Mouse (Mus musculus) midbrain, embryonic 12.5 days (tissue): ENCODE measurements around the gene Zfp54. TPM values are rescaled to one million over a fixed set of nuclear protein-coding genes. Genes with fewer than 3 reads are reported as not detected.
"Not testable (repeated sequence)": the region's sequence is repeated elsewhere in the genome, so short reads cannot be mapped to it uniquely, and the experiment has no call there.

Experiments used
- ATAC-seq: fragments of 200-750 bp; cut with Nextera tagmentation; 2 replicates; pipeline ENCODE4 v1.8.0; 2017; ENCODE audit warnings: low read depth, moderate TSS enrichment, moderate library complexity; ENCODE audit not compliant: low FRiP score
- H3K27ac ChIP-seq: fragments of 300-500 bp; sonication (generic); replicated peaks from 2 replicates; pipeline ENCODE4 v1.5.1; 2016; ENCODE audit warnings: mild to moderate bottlenecking
- H3K27me3 ChIP-seq: fragments of 300-500 bp; sonication (generic); 2 replicates; pipeline ENCODE4 v1.6.1; 2016; ENCODE audit warnings: mild to moderate bottlenecking
- H3K36me3 ChIP-seq: fragments of 300-500 bp; sonication (generic); 2 replicates; pipeline ENCODE4 v1.6.1; 2016
- H3K4me1 ChIP-seq: fragments of 300-500 bp; sonication (generic); 2 replicates; pipeline ENCODE4 v1.6.1; 2016
- H3K4me2 ChIP-seq: fragments of 300-500 bp; sonication (generic); replicated peaks from 2 replicates; pipeline ENCODE4 v1.6.1; 2016; ENCODE audit warnings: mild to moderate bottlenecking, moderate library complexity
- H3K4me3 ChIP-seq: fragments of 300-500 bp; sonication (generic); 2 replicates; pipeline ENCODE4 v1.5.1; 2016; ENCODE audit warnings: mild to moderate bottlenecking
- H3K9ac ChIP-seq: fragments of 300-500 bp; sonication (generic); replicated peaks from 2 replicates; pipeline ENCODE4 v1.6.1; 2016; ENCODE audit warnings: mild to moderate bottlenecking, moderate library complexity
- H3K9me3 ChIP-seq: fragments of 300-500 bp; sonication (generic); 2 replicates; pipeline ENCODE4 v1.6.1; 2016; ENCODE audit warnings: mild to moderate bottlenecking
- whole genome bisulfite sequencing: fragments of 180-500 bp; shearing (Covaris S2); methylation state at CpG from one replicate; pipeline ENCODE4 v1.1.7; 2016; 5-methylcytosine and 5-hydroxymethylcytosine counted together
- polyA plus RNA-seq: library from polyadenylated mRNA; unstranded; fragments of >200 nt; fragmentation: Nextera tagmentation; extraction: Ambion mirVana; gene quantifications from 2 replicates; pipeline ENCODE4 v1.2.1, GENCODE M21; 2016

Zfp54 gene
- polyA plus RNA-seq, 1 experiment from 2014 or later, result 2.8 TPM

DNA sequence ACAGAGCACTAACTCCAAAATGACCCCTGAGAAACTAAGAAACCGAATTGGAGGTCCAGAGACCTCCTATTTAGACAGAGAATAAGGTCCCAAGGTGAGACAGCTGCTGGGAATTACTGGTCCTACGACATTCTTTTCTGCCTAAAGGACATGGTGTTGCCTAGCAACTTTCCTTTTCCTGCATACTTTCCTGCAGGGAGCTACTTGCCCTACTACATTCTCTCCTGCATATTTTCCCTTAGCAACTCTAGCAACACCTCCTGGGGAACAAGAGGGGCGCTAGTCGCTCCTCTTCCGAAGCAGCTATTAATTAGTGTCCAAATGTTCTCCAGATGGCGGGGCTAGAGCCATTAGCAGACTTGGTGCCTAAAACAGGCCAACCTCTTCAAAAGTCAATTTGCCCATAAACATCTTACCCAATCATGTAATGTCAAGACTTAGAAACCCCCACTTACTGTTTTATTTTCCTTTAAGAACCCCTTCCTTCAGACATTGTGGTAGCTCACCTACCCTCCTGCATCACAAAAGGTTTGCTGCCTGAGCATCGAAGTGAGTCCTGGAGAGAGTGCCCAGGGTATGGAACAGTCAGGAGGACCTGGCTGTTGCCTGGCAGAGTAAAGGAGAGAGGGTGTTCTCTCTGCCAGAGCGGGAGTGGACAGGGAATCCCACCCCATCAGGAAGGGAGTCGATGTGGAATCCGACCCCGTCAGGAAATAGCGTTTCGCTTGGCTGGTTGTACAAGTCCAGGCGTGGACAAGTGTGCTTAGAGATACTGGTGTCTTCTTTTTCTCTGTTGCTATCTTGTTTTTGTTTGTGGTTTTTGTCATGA is 50.5 kb downstream of the Zfp54 start:
- H3K27ac ChIP-seq, result no peak overlapping the region
- no peak for ATAC-seq

DNA sequence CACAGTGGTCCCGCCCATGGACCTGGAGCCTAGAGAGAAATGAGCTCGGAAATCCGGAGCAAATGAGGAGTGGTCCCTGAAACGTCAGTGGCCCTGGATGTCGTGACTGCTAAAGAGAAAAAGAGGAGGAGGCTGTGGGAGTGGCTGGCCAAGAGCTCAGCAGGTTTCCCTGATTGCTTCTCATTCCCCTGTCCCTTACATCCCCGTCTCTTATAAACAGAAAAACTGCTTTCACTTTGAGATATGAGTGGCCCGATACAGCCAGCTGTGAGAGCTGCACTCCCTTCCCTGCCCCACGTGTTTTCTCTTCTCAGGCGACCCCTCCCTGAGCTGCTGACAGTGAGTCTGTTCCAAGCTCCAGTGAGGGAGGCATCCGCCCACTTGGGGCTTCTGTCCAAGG is 51.7 kb downstream of the Zfp54 start:
- not testable (repeated sequence) for H3K4me1 ChIP-seq, H3K36me3 ChIP-seq, H3K27ac ChIP-seq, H3K9ac ChIP-seq, H3K9me3 ChIP-seq, H3K4me3 ChIP-seq, H3K4me2 ChIP-seq, H3K27me3 ChIP-seq, ATAC-seq
- WGBS, result 30% methylated on average over 10 of the region's 10 CpGs

More for the DNA sequence above, 50.5 kb downstream of the Zfp54 start:
- no peaks in the 10 kb centered on the region for H3K36me3 ChIP-seq
- H3K9me3 ChIP-seq, result no peaks in the 10 kb centered on the region
- no peaks in the 10 kb centered on the region for H3K27me3 ChIP-seq
- no peak overlapping the region for H3K9ac ChIP-seq
- whole genome bisulfite sequencing, result 35% methylated on average over 14 of the region's 14 CpGs
- H3K4me1 ChIP-seq, result no peaks in the 10 kb centered on the region
- no peak overlapping the region for H3K4me3 ChIP-seq
- no peak overlapping the region for H3K4me2 ChIP-seq

DNA sequence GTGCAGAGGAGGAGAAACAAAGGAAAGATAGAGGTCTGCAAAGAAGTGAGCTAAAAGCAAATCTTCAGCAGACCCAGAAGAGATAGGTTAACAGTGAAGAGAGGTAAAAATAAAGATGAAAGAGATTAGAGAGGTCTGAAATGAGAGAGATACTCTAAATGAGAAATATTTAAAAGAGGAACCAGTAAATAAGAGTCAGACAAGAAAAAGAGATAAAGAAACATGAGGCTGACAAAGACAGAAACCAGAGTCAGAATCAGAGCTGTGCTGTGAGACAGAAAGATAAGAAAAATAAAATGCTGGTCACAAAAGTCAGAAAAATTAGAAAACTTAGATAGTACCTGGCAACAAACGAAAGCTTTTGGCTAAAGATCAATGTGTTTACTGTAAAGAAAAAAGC is 52.3 kb downstream of the Zfp54 start:
- ATAC-seq, H3K4me3 ChIP-seq, H3K27ac ChIP-seq, H3K9ac ChIP-seq, H3K9me3 ChIP-seq, H3K36me3 ChIP-seq, H3K4me1 ChIP-seq, H3K4me2 ChIP-seq, H3K27me3 ChIP-seq: not testable (repeated sequence)
- WGBS, result 92% methylated on average over 1 of the region's 1 CpGs

DNA sequence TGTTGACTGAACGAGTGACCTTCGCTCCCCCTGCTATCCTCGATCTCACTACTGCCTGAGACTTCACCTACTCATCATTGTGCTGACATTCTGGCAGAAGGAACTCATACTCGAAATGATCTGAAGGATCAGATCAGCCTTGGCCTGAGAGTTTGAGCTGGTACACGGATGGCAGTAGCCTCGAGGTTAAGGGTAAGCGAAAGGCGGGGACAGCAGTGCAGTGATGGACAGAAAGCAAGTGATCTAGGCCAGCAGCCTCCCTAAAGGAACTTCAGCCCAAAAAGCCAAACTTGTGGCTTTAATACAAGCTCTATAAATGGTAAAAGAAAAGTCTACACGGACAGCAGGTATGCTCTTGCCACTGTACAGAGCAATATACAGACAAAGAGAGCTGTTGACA is 53.3 kb downstream of the Zfp54 start:
- 90% methylated on average over 5 of the region's 9 CpGs for WGBS
- not testable (repeated sequence) for H3K9ac ChIP-seq, H3K36me3 ChIP-seq, H3K4me2 ChIP-seq, ATAC-seq, H3K4me3 ChIP-seq, H3K4me1 ChIP-seq, H3K9me3 ChIP-seq, H3K27ac ChIP-seq, H3K27me3 ChIP-seq

- not testable (repeated sequence) for H3K9ac ChIP-seq, H3K27me3 ChIP-seq, H3K4me2 ChIP-seq, ATAC-seq, H3K9me3 ChIP-seq, H3K4me3 ChIP-seq, H3K27ac ChIP-seq, H3K4me1 ChIP-seq, H3K36me3 ChIP-seq
- 89% methylated on average over 10 of the region's 10 CpGs for WGBS
These were observed 55.2 kb downstream of the Zfp54 start for GRCm38 (mm10) chr17:21478103-21478777.

Other genes with a start within 250 kb of the Zfp54 start
- not detected in 2 replicates for gene Vmn1r234, start 197.1 kb upstream of the Zfp54 start, polyA plus RNA-seq
- gene Vmn1r235, start 166.8 kb upstream of the Zfp54 start, polyA plus RNA-seq, result not detected in 2 replicates
- gene Vmn1r236, start 140.3 kb upstream of the Zfp54 start, polyA plus RNA-seq, result not detected in 2 replicates
- not detected in 2 replicates for gene Vmn1r237, start 111.4 kb upstream of the Zfp54 start, polyA plus RNA-seq
- gene Zfp677, start 39.5 kb upstream of the Zfp54 start, polyA plus RNA-seq, result 2.7 and 2.8 TPM in 2 replicates
- gene Zfp51, start 27.1 kb downstream of the Zfp54 start, polyA plus RNA-seq, result 14.0 and 14.2 TPM in 2 replicates
- 8.4 and 8.5 TPM in 2 replicates for gene Zfp53, start 65.8 kb downstream of the Zfp54 start, polyA plus RNA-seq
- gene Zfp52, start 112.3 kb downstream of the Zfp54 start, polyA plus RNA-seq, result 2.0 TPM in 2 replicates
- gene Zfp948, start 143.8 kb downstream of the Zfp54 start, polyA plus RNA-seq, result 13.2 and 14.1 TPM in 2 replicates
- gene Zfp983, start 227.4 kb downstream of the Zfp54 start, polyA plus RNA-seq, result 9.2 and 10.7 TPM in 2 replicates